Mouse (Mus musculus) G1E (cell line): ENCODE data around the gene Nr2f2. TPM values are rescaled to one million over a fixed set of nuclear protein-coding genes. Genes with fewer than 3 reads are reported as not detected.

Experiments used
- ATAC-seq: 2 replicates; pipeline ENCODE4 v1.8.0; 2016; ENCODE audit warnings: mild to moderate bottlenecking; ENCODE audit not compliant: insufficient number of reproducible peaks, poor library complexity, low FRiP score, severe bottlenecking; ENCODE audit errors: extremely low read depth
- DNase-seq: peaks from one replicate; pipeline ENCODE4 v3.0.0; 2012; ENCODE audit warnings: low spot score
- H3K27me3 ChIP-seq: 2 replicates; pipeline ENCODE4 v1.6.1; 2012; ENCODE audit warnings: mild to moderate bottlenecking, low read length, inconsistent platforms; ENCODE audit not compliant: insufficient read depth
- H3K36me3 ChIP-seq: replicated peaks from 2 replicates; pipeline ENCODE3; 2012; ENCODE audit warnings: mild to moderate bottlenecking, inconsistent platforms
- H3K4me1 ChIP-seq: 2 replicates; pipeline ENCODE4 v1.6.1; 2012; ENCODE audit warnings: low read depth, low read length, inconsistent platforms, mixed read lengths; ENCODE audit not compliant: insufficient read depth
- H3K4me3 ChIP-seq: 2 replicates; pipeline ENCODE4 v1.5.1; 2012; ENCODE audit warnings: low read depth, mild to moderate bottlenecking, inconsistent platforms, low read length, moderate library complexity, mixed read lengths
- H3K9me3 ChIP-seq: replicated peaks from 2 replicates; pipeline ENCODE4 v1.6.1; 2012; ENCODE audit warnings: inconsistent platforms
- CTCF ChIP-seq: IDR thresholded peaks from 2 replicates; pipeline ENCODE4 v1.5.1; 2012; ENCODE audit warnings: low read depth, low read length, inconsistent platforms, mixed read lengths
- GATA1 ChIP-seq: IDR thresholded peaks from 2 replicates; pipeline ENCODE4 v1.6.1; 2012; ENCODE audit warnings: borderline replicate concordance, low read length, inconsistent platforms, mixed read lengths
- GATA2 ChIP-seq: IDR thresholded peaks from 2 replicates; pipeline ENCODE4 v1.6.1; 2012; ENCODE audit warnings: low read depth, low read length, inconsistent platforms, borderline replicate concordance
- POLR2AphosphoS5 ChIP-seq: IDR thresholded peaks from 2 replicates; pipeline ENCODE4 v1.6.1; 2012; ENCODE audit warnings: low read depth, low read length, inconsistent platforms; ENCODE audit not compliant: insufficient replicate concordance
- TAL1 ChIP-seq: conservative IDR thresholded peaks from 2 replicates; pipeline ENCODE4 v1.6.1; 2012; ENCODE audit warnings: low read depth, low read length, inconsistent platforms, mixed read lengths
- polyA plus RNA-seq: library from polyadenylated mRNA; stranded (reverse); fragments of >175 nt; gene quantifications from 2 replicates; pipeline ENCODE4 v1.2.3, GENCODE M21; 2012
- total RNA-seq, 2 experiments: library from RNA; stranded (forward) in 1 of 2; stranded (reverse) in 1 of 2; fragments of 200-1000 nt in 1 of 2; fragments of >200 nt in 1 of 2; fragmentation: Nextera tagmentation in 1 of 2; gene quantifications; 2 replicates each; pipeline ENCODE4 v1.2.3; 2014 to 2017

The Nr2f2 gene
- total and polyA plus RNA-seq, 3 experiments: 0.33 TPM; not detected in 2

GRCm38 (mm10) chr7:70408814-70409213 lies 42.3 kb upstream of the Nr2f2 start:
- Histone ChIP-seq H3K9me3 (peaks cover 39% of the 10 kb centered on the region), H3K36me3 (no peaks in the 10 kb centered on the region), H3K4me3 (no peak overlapping the region), H3K27me3 (no peaks in the 10 kb centered on the region), H3K4me1 (no peaks in the 10 kb centered on the region)
- TF ChIP-seq GATA2 (no peak), POLR2AphosphoS5 (no peak), TAL1 (no peak), CTCF (no peak), GATA1 (no peak)
- ATAC-seq (no peak), DNase-seq (no peak)

- H3K4me1 ChIP-seq: no peaks in the 10 kb centered on the region
- ATAC-seq (no peak), DNase-seq (no peak)
- H3K36me3 ChIP-seq: no peaks in the 10 kb centered on the region
- H3K9me3 ChIP-seq: peaks cover 31% of the 10 kb centered on the region
- H3K27me3 ChIP-seq: no peaks in the 10 kb centered on the region
- H3K4me3 ChIP-seq: no peak overlapping the region
- TF ChIP-seq GATA1 (no peak), TAL1 (no peak), CTCF (no peak), POLR2AphosphoS5 (no peak), GATA2 (no peak)
Observed at GRCm38 (mm10) chr7:70407123-70407522, 40.6 kb upstream of the Nr2f2 start.

- H3K27me3 ChIP-seq: no peaks in the 10 kb centered on the region
- H3K4me3 ChIP-seq: no peak overlapping the region
- no peaks in the 10 kb centered on the region for H3K36me3 ChIP-seq
- no peak for DNase-seq
- H3K4me1 ChIP-seq: no peaks in the 10 kb centered on the region
- TF ChIP-seq GATA1 (no peak), CTCF (no peak), POLR2AphosphoS5 (no peak), GATA2 (no peak), TAL1 (no peak)
- H3K9me3 ChIP-seq: peaks cover 33% of the 10 kb centered on the region
- no peak for ATAC-seq
Observed at GRCm38 (mm10) chr7:70406527-70406926, 40.0 kb upstream of the Nr2f2 start.

GRCm38 (mm10) chr7:70405466-70405865 lies 38.9 kb upstream of the Nr2f2 start:
- Histone ChIP-seq H3K9me3 (peaks cover 30% of the 10 kb centered on the region), H3K4me3 (no peak overlapping the region), H3K27me3 (no peaks in the 10 kb centered on the region), H3K4me1 (no peaks in the 10 kb centered on the region), H3K36me3 (no peaks in the 10 kb centered on the region)
- ATAC-seq (no peak), DNase-seq (no peak)
- TF ChIP-seq POLR2AphosphoS5: no peak
- no peak for TF ChIP-seq GATA2
- TF ChIP-seq TAL1: no peak
- TF ChIP-seq CTCF: no peak
- TF ChIP-seq GATA1: no peak

- Histone ChIP-seq H3K9me3 (peaks cover 16% of the 10 kb centered on the region), H3K4me3 (no peak overlapping the region), H3K27me3 (no peaks in the 10 kb centered on the region), H3K36me3 (no peaks in the 10 kb centered on the region), H3K4me1 (no peaks in the 10 kb centered on the region)
- no peak for ATAC-seq
- DNase-seq: no peak
- TF ChIP-seq GATA1 (no peak), TAL1 (no peak)
Observed at GRCm38 (mm10) chr7:70382828-70383227, 16.3 kb upstream of the Nr2f2 start.

GRCm38 (mm10) chr7:70381409-70382244 lies 15.1 kb upstream of the Nr2f2 start:
- DNase-seq: no peak
- Histone ChIP-seq H3K9me3 (peaks cover 14% of the 10 kb centered on the region), H3K27me3 (no peaks in the 10 kb centered on the region), H3K36me3 (no peaks in the 10 kb centered on the region), H3K4me1 (no peaks in the 10 kb centered on the region), H3K4me3 (no peak overlapping the region)
- TF ChIP-seq TAL1 (no peak), GATA1 (no peak), CTCF (no peak), POLR2AphosphoS5 (no peak), GATA2 (no peak)
- no peak for ATAC-seq
